Mouse (Mus musculus) heart, embryonic 14.5 days (tissue): Measurements from ENCODE around the gene Xrcc5. TPM values are rescaled to one million over a fixed set of nuclear protein-coding genes. Genes with fewer than 3 reads are reported as not detected.

Experiments
- ATAC-seq: fragments of 200-750 bp; cut with Nextera tagmentation; 2 replicates; pipeline ENCODE4 v1.8.0; 2017; ENCODE audit warnings: low read depth, moderate TSS enrichment; ENCODE audit not compliant: insufficient number of reproducible peaks, insufficient read depth, low FRiP score
- H3K27ac ChIP-seq, 2 experiments: fragments of 200-500 bp in 1 of 2; fragments of 300-500 bp in 1 of 2; sonication (generic) in 1 of 2; replicated peaks in 1 of 2; 2 replicates each; pipeline ENCODE4 v1.5.1; 2012 to 2014; ENCODE audit warnings: low read depth in 2 of 2, low read length in 2 of 2, control low read depth in 1 of 2, mild to moderate bottlenecking in 1 of 2, mixed read lengths in 1 of 2; ENCODE audit not compliant: control insufficient read depth in 1 of 2, insufficient read depth in 1 of 2
- H3K27me3 ChIP-seq: fragments of 300-500 bp; sonication (generic); 2 replicates; pipeline ENCODE4 v1.6.1; 2014; ENCODE audit warnings: mild to moderate bottlenecking, low read length, control low read depth; ENCODE audit not compliant: control insufficient read depth, insufficient read depth
- H3K36me3 ChIP-seq: fragments of 300-500 bp; sonication (generic); 2 replicates; pipeline ENCODE4 v1.6.1; 2014; ENCODE audit warnings: mild to moderate bottlenecking, control low read depth, low read length, mixed read lengths; ENCODE audit not compliant: control insufficient read depth, insufficient read depth
- H3K4me1 ChIP-seq, 2 experiments: fragments of 200-500 bp in 1 of 2; fragments of 300-500 bp in 1 of 2; sonication (generic) in 1 of 2; 2 replicates each; pipeline ENCODE4 v1.6.1; 2012 to 2014; ENCODE audit warnings: low read length in 2 of 2, control low read depth in 1 of 2, mixed read lengths in 1 of 2; ENCODE audit not compliant: control insufficient read depth in 2 of 2, insufficient read depth in 2 of 2
- H3K4me2 ChIP-seq: fragments of 300-500 bp; sonication (generic); 2 replicates; pipeline ENCODE4 v1.6.1; 2014; ENCODE audit warnings: mild to moderate bottlenecking, low read length
- H3K4me3 ChIP-seq, 2 experiments: fragments of 200-500 bp in 1 of 2; fragments of 300-500 bp in 1 of 2; sonication (generic) in 1 of 2; 2 replicates each; pipeline ENCODE4 v1.5.1; 2012 to 2014; ENCODE audit warnings: low read length in 2 of 2, mild to moderate bottlenecking in 2 of 2, control low read depth in 1 of 2, low read depth in 1 of 2, moderate library complexity in 1 of 2; ENCODE audit not compliant: control insufficient read depth in 1 of 2, insufficient read depth in 1 of 2
- H3K9ac ChIP-seq: fragments of 300-500 bp; sonication (generic); 2 replicates; pipeline ENCODE4 v1.6.1; 2014; ENCODE audit warnings: mild to moderate bottlenecking, low read length
- H3K9me3 ChIP-seq: fragments of 300-500 bp; sonication (generic); 2 replicates; pipeline ENCODE4 v1.6.1; 2016; ENCODE audit warnings: low read length, control low read depth; ENCODE audit not compliant: control insufficient read depth
- WGBS: fragments of 180-500 bp; shearing (Covaris S2); extraction: QIAGEN DNeasy Blood & Tissue Kit; methylation state at CpG from one replicate; pipeline ENCODE4 v1.1.7; 2014; 5-methylcytosine and 5-hydroxymethylcytosine counted together
- polyA plus RNA-seq: library from polyadenylated mRNA; unstranded; fragments of >200 nt; fragmentation: Nextera tagmentation; extraction: Ambion mirVana; gene quantifications from 2 replicates; pipeline ENCODE4 v1.2.1, GENCODE M21; 2014

Xrcc5 gene
- polyA plus RNA-seq, 1 experiment from 2014 or later = 18.6 TPM

DNA sequence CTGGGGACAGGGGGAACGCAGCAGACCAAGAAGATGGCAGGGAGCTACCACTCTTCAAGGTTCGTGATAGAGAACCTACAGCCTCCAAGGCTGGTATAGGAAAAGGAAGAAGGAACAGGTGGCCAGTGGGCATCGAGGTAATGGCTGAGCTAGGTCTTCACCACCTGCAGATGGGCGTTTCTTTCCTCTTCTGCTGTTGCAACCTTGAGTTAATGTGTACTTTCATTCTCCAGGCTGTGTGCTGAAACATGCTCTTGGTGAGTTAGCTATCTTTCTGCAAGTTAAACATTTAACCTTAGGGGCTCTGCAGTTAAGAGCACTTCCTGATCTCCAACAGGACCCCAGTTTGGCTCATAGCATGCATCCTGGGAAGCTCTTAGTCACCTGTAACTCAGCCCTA is 19.3 kb upstream of the Xrcc5 start:
- ATAC-seq = no peak
- Histone ChIP-seq H3K9ac (no peak overlapping the region), H3K4me2 (no peak overlapping the region), H3K4me1 (peaks cover 3 to 4% of the 10 kb centered on the region in 2 experiments; a peak in 1 of 4 replicates), H3K27me3 (no peaks in the 10 kb centered on the region), H3K9me3 (no peaks in the 10 kb centered on the region), H3K27ac (no peak overlapping the region), H3K4me3 (no peak overlapping the region), H3K36me3 (no peaks in the 10 kb centered on the region)
- WGBS = 73% methylated on average over 4 of the region's 4 CpGs

DNA sequence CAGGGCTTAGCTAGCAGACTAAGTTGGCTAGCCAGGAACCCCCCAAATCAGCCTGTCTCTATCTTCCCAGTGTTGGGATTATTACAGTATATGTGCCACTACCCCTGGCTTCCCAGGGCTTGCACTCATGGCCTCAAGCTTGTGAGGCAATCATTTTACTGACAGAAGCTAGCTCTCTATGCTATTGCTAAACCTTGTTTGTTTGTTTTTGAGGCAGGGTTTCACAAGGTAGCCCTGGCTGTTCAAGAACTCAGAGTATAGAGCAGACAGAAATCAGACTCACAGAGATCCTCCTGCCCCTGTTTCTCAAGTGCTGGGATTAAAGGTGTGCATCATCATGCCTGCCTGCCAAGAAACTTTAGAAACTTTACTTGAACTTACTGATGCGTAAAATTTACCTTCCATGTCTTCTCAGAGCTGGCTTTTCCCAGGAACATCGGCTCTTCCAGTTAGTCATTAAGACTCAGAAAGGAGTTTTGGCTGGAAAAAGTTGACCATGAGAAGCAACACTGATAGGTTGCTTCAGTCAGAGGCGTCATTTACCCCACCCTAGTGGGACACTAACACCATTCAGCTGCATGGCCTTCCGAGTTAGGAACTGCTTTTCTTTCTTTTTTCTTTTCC is 18.6 kb upstream of the Xrcc5 start:
- Histone ChIP-seq H3K36me3 (no peaks in the 10 kb centered on the region), H3K9ac (no peak overlapping the region), H3K4me3 (no peak overlapping the region), H3K4me2 (no peak overlapping the region), H3K9me3 (no peaks in the 10 kb centered on the region), H3K27ac (no peak overlapping the region), H3K4me1 (peaks cover 0 to 2% of the 10 kb centered on the region in 2 experiments; a peak in 1 of 4 replicates), H3K27me3 (no peaks in the 10 kb centered on the region)
- ATAC-seq = no peak
- WGBS = 81% methylated on average over 4 of the region's 4 CpGs

DNA sequence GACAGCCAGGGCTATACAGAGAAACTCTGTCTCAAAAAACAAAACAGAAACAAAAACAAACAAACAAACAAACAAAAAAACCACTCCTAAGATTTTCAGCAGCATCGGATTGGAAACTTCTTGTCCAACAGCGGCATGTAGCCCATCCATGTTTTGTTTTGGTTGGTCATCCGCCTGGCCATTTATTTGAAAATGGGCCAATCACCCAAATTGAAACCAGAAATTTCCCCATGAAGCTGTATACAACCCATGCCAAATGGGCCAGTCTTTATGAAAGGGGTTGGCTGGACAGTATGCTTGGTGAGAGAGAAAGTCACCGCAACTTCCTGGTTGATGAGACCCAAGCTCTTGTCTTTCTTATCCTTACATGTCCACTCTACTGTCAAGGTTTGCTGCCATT is 16.3 kb upstream of the Xrcc5 start:
- Histone ChIP-seq H3K9ac (no peak overlapping the region), H3K27ac (no peak overlapping the region), H3K4me3 (no peak overlapping the region), H3K27me3 (no peaks in the 10 kb centered on the region), H3K4me2 (no peak overlapping the region), H3K4me1 (no peaks in the 10 kb centered on the region), H3K36me3 (no peaks in the 10 kb centered on the region), H3K9me3 (no peaks in the 10 kb centered on the region)
- 90% methylated on average over 4 of the region's 4 CpGs for WGBS
- no peak for ATAC-seq

DNA sequence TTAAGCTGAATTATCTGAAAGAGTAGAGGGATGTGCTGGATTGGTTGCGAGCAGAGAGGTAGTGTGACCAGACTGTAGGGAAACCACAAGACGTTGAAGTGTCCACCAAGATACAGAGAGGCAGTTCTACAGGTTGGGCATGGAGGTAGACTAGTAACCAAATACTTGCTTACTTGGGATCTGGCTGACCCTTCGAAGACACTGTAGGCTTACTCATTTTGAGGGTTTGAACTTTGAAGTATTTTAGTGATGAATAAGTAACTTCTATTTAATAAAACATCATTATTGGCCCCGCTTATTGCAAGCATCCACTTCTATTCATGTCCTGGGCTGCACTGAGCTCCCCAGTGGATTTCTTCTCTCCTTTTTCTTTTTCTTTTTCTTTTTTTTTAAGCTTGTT is 15.8 kb upstream of the Xrcc5 start:
- no peaks in the 10 kb centered on the region for H3K36me3 ChIP-seq
- WGBS = 78% methylated on average over 4 of the region's 4 CpGs
- no peak overlapping the region for H3K4me2 ChIP-seq
- no peaks in the 10 kb centered on the region for H3K9me3 ChIP-seq
- H3K27me3 ChIP-seq = no peaks in the 10 kb centered on the region
- H3K4me1 ChIP-seq = no peaks in the 10 kb centered on the region
- no peak overlapping the region for H3K27ac ChIP-seq
- H3K9ac ChIP-seq = no peak overlapping the region
- no peak overlapping the region for H3K4me3 ChIP-seq
- ATAC-seq = no peak

DNA sequence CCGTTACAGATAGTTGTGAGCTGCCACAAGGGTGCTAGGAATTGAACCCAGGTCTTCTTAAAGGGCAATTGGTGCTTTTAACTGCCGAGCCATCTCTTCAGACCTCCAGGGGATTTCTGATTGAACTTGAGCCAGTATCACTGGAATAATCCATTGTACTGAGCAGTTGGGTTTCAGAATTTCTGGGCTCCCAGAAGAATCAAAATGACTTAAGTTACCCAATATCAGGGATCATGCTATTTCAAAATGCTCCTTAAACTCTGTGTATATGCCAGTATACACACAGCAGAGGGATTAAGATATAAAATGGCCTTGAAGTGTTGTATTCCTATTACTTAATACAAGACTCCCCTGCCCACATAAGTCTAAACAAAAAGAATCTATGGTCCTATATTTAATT is 15.3 kb upstream of the Xrcc5 start:
- no peaks in the 10 kb centered on the region for H3K9me3 ChIP-seq
- H3K27ac ChIP-seq = no peak overlapping the region
- no peaks in the 10 kb centered on the region for H3K27me3 ChIP-seq
- no peak for ATAC-seq
- no peaks in the 10 kb centered on the region for H3K4me1 ChIP-seq
- H3K4me3 ChIP-seq = no peak overlapping the region
- no peak overlapping the region for H3K4me2 ChIP-seq
- WGBS = 78% methylated on average over 2 of the region's 2 CpGs
- H3K9ac ChIP-seq = no peak overlapping the region
- no peaks in the 10 kb centered on the region for H3K36me3 ChIP-seq

DNA sequence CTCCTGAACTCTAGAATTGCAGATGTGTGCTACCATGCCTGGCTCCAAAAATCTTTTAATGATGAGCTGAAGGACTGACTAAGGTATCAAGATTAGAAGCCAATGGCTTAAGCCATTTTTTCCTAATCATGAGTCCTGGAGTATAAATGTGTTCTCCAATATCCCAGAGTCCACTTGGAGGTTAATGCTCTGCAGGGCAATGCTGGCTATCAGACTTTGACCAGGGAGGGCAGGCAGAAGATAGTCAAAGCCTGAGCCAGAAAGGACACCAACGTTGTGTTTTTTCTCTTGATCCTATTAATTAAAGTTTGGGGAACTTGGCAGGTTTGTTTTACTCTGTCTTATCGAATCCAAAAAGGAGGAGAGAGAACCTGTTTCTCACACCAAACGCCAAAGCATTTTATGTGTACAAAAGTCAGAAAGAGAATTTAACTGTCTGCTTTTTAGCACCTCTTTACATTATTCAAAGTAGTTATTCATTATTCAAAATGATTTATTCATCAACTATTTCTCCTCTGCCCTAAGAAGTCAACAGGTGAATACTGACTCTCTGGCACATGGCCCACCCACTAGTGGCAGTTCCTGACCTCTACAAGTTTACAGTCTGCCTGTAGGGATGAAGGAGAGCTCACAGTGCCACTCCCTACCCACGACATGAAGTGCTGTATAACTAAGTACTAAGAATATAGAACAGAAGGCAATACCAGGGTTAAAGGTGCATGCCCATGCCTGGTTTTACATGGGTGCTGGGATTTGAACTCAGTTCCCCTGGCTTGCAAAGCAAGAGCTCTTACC is 13.2 kb upstream of the Xrcc5 start:
- 61% methylated on average over 4 of the region's 4 CpGs for WGBS
- no peaks in the 10 kb centered on the region for H3K36me3 ChIP-seq
- ATAC-seq = no peak
- no peak overlapping the region for H3K4me2 ChIP-seq
- H3K4me1 ChIP-seq = no peaks in the 10 kb centered on the region
- no peaks in the 10 kb centered on the region for H3K27me3 ChIP-seq
- no peak overlapping the region for H3K27ac ChIP-seq
- H3K4me3 ChIP-seq = no peak overlapping the region
- no peak overlapping the region for H3K9ac ChIP-seq
- H3K9me3 ChIP-seq = no peaks in the 10 kb centered on the region

DNA sequence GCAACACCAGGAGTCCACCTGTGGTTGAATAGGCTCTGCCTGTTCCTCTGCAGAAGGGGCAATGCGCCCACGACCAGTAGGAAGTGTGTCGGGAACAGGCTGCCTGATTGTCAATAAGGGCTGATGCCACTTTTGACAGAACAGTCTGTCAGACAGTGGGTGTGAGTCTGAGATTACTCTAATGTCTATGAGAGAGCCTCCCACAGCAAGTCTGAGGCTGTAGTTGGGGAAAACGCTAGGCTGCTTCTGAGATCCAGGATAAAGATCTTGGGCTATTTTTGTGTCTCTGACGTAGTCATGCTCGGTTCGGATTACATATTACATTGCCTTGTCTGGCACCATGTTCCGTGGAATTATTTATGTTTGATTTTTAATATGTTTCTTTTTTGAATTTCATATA is 11.5 kb upstream of the Xrcc5 start:
- Histone ChIP-seq H3K9ac (no peak overlapping the region), H3K36me3 (no peaks in the 10 kb centered on the region), H3K27me3 (no peaks in the 10 kb centered on the region), H3K4me3 (no peak overlapping the region), H3K4me2 (no peak overlapping the region), H3K4me1 (no peaks in the 10 kb centered on the region), H3K9me3 (no peaks in the 10 kb centered on the region), H3K27ac (no peak overlapping the region)
- ATAC-seq = no peak
- WGBS = 68% methylated on average over 8 of the region's 8 CpGs
